Mouse (Mus musculus) left cerebral cortex, adult 18-20 months (tissue): ENCODE measurements around the gene Metap1. TPM values are rescaled to one million over a fixed set of nuclear protein-coding genes. Genes with fewer than 3 reads are reported as not detected.

Source experiments
- DNase-seq, 2 experiments: peaks; one replicate each; pipeline ENCODE4 v3.0.0; 2021 to 2022; ENCODE audit warnings: low spot score in 2 of 2, mixed read lengths in 1 of 2
- long read RNA-seq, 2 experiments: library from polyadenylated mRNA; stranded (forward); transcript quantifications; one replicate each; pipeline ENCODE4 v2.0.0; 2021
- total RNA-seq, 2 experiments: library from RNA; stranded (reverse); gene quantifications; 2 replicates each; pipeline ENCODE4 v1.2.3; 2021

Metap1 gene
- 10 to 100 TPM; 43.7 to 46.0 TPM for total RNA-seq
- long read RNA-seq, experiment 1, transcript Metap1-201 (11 exons, 2,686 nt) = major isoform, 47 of 62 reads
- long read RNA-seq, experiment 1, partial matches to known transcripts = 4 of 62 reads
- long read RNA-seq, experiment 1, other reads (novel, unspliced or antisense) = 11 of 62 reads
- long read RNA-seq, experiment 2, transcript Metap1-201 (11 exons, 2,686 nt) = major isoform, 35 of 58 reads
- long read RNA-seq, experiment 2, partial matches to known transcripts = 4 of 58 reads
- long read RNA-seq, experiment 2, other reads (novel, unspliced or antisense) = 19 of 58 reads

DNA sequence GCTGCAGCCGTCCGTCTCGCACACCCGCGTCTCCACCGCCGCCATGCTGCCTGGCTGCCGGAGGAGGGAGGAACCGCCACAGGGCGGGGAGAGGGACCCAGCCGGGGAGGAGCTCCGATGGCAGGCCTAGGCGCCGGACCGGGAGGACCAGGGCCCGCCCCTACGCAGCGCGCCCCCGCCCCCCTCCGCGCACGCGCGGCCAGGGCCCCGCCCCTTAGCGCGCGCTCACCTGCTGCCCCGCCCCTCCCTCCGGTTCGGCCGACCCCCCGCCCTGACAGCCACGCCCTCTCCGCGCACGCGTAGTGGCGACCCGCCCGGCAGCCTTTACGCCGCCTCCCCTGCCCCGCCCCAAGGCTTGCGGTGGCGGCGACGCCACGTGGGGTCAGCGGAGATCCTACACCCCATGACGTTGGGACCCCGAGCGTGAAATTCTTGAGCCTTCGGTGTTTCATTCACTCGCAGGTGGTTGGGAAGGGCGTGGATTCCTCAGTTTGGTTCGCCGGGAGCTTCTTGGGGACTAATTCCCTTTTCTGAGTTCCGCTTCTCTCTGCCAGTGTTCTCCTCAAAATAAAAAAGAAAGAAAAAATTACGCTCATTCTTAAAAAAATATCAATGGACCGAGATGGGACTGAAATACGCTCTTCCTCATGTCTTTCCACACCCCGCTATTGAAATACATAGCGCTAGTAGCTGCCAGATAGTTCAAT, at the start of gene Metap1:
Metap1 (minus strand) TSS at position 189 of the 707 bp plus-strand sequence.
- peak; percentile 95 to 96 for DNase-seq

DNA sequence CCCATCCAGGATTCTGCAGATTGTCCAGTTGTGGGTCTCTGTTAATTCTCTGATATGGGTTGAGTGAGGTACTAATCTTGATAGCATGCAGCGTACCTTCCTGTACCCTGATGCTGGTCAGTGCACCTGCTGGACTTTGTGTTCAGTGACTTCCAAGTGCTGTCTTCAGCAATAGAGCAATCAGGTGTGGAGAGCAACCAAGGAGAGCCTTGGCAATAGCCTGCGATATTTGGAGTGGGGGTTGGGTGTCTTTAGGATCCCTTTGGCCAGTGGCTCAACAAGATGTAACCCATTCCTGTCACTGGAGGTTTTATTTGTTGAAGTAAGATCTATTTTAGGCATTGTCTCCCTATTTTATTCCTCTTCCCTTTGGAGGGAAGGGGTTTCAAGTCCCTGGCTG, 46.7 kb upstream of the Metap1 start:
- no peak for DNase-seq

DNA sequence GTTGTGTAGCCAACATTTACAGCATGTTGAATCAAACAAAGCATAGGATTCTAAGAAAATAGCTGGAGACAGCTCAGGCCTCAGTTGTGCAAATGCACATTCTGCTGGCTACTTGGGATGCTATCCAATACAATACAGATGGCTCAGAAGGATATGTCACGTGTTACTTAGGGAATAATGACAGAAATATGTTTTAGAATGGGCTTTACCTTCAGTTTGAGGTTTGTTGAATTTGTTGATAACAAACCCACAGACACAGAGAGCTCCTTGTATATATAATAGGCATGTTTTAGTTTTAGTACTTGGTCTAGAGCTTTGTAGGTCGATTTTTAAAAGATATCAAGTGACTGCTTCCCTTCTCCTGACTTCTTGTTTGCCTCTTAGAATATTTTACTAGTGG, 43.4 kb upstream of the Metap1 start:
- DNase-seq = no peak

DNA sequence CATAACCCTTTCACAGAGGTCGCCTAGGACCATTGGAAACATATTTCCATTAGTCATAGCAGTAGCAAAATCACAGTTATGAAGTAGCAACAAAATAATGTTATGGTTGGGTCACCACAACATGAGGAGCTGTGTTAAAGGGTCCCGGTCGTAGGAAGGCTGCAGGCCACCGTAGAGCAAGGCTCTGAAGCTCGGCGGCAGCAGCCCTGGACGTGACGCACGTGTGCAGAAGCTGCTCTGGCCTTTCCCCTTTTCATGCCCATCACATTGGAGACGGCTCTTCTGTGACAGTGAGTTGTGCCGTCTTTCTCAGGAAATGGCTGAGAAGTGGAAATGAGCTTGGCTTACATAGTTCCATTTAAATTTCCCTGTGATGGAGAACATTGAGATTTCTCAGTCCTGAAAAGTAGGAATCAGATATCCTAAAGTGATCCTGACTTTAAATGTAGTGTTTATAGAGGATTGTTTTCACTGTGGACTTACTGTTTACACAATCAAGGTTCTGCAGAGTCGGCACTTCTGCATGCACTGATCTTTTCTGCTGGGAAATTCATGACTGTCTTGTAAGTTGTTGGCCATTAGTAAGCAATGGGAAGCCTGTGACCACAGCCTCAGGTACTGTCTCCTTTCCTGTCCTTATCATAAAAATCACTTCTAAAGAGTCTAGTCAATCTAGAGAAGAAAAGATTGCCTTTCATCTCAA, 42.3 kb upstream of the Metap1 start:
- no peak for DNase-seq

DNA sequence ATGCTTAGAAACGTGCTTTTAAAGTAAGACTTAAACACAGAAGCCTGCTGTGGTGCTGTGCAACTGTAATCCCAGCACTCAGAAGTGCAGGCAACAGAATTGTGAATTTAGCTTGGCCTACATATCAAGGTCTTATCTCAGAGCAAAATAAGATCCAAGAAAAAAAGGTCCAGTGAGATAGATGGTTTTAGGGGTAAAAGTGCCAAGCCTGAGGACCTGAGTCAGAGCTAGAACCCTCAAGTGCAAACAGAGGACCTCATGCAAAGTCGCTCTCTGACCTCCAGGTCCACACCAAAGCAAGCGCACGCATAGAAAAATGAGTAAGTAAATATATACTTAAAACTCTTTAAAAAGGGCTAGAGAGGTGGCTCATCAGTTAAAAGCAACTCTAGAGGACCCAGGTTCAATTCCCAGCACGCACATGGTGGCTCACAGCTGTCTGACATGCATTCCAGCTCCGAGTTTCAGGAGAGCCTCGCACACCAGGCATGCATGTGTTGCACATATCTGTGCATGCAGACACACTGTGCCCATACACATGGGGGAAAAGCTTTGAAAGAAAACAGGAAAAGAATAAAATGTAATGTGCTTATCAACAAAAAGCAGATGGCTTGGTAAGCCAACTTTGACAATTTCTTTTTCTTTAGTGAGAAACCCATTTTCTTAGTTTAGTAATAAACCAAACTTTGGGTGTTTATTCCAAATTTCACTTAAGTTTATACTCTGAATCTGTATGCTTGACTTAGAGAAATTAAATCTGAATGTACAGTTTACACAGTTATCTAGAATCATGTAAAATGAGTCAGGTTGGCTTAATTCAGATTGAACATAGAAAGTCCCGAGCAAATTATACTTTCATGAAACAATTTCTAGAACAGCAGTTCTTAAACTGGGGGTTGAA, 41.5 kb upstream of the Metap1 start:
- DNase-seq = no peak

DNA sequence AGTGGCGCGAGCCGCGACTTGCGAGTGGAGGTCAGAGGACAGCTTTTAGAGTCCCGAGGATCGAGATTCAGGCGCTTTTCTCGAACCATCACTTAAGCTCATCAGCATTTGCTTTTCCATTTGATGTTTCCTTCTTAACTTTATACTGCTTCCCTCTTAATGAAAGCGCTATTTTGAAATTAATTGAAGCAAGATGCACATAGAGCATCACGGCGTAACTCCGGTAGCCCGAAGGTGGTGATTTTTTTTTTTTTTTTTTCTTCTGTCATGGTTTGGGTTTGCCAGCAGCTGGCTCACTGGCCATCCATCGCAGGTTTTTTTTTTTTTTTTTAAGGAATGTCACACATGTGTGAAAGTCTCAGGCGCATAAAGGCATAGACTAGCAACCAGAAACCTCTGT, 39.0 kb upstream of the Metap1 start:
- no peak for DNase-seq

DNA sequence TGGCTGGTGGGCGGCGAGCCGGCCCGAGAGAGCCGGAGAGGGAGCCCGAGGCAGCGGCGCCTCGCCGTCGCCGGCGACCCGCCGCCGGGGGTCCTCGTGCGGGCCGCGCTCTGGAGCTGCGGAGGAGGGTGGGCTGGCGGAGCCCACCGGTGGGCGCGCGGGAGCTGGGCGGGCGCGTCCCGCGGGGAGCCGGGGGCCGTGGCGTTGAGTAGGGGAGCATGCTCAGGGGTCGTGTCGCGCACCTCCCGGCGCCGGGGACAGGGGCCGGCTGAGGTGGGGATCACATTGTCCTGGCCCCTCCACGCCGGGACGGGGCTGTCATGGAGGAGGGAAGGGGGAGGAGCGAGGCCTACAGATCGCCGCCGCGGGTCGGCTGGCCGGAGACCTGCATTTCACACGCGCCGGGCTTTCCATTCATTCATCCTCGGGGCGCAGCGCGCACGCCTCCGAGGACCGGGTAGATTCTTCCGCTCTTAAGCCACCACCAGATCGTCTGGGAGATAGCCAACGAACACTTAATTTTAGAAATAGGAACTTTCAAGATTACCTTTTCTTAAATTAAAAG, 38.4 kb upstream of the Metap1 start:
- DNase-seq = peak; percentile 44 to 51

DNA sequence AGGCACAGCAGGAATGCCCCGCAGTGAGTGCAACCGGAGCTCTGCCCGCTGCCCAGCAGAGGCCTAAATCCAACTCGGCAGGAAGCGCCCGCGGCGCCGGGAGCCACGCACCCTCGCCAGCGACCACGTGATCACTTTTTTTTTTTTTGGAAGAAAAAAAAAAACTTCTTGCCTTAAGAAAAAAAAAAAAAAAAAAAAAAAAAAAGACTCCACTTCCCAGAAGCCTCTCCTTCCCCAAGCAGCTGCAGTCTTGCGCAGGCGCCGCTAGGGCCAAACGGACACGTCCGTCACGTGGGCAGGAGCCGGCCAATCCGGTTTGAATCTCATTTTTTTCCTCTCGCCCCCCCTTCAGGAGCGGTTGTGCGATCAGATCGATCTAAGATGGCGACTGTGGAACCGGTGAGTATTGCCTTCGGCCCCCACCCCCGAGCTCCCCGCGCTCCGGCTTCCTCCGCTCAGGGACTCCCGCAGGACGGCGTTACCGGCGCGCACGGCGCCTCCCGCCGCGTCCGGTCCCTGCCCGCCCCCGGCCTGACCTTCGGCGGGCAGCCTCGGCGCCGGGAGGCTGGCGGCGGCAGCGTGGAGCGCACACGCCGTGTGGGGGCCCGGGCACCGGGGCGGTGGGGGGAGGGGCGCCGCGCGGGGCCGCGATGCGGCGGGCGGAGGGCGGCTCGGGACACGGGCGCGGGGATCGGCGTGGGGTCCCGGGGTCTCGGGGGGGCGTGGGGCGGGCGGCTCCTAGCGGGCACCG, 37.8 kb upstream of the Metap1 start:
- peak; percentile 96 to 97 for DNase-seq

DNA sequence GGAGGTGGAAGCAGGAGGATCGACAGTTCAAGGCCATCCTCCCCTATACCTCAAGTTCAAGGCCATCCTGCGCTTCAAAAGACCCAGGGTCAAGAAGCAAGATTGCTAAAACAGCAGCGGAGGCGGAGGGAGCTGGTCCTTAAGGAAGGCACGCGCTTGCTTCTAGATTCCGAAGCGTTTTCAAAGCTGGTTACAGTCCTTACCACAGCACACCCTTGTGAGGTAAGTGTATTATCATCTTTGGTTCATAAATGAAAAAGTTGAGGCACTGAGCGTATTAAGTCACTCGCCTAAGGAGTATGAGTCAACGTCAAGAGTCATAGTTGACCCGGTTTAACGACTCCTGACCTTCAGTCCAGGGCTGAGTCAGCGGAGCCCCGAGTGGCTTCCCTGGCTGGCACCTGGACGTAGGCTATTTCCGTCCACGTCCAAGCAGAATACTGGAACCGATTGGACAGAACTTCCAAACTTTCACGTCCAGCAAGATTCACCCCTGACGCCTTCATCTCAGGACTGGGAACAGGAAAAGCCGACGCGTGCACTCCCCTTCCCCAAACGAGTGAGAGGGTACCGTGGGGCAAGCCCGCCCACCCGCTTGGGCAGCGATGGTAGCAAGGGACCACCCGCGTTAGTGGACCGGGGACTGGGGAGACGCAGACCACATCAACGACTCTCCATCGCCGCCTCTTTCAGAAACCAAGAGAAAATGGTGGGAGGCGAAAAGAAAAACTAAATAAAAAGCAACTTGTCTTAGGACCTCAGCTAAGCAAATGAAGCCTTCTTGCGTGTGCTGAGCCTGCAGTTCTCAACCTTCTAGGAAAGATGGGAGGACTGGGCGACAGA, 37.0 kb upstream of the Metap1 start, which contains the start of gene Eif4e:
Eif4e (plus strand) TSS at position 107 of the 843 bp plus-strand sequence.
- DNase-seq = peak in 1 of 2 experiments; percentile 12

DNA sequence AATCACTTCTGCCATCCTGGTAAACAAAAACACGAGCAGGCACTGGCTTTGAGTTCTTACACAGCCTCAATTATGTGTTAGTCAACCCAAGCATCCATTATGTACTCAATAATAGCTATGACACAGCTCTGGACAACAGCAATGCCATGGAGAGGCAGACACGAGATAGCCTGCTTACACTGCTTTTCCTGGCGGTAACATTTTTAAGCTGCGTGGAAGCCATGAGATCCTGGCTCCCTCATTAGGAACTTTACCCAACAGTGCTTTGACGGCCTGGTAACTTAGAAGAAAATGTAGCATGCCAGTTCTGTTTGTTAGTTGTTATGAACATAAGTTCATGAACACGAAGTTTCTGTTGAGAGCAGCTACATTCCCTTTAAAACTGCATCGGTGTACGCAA, 36.2 kb upstream of the Metap1 start:
- DNase-seq = no peak

DNA sequence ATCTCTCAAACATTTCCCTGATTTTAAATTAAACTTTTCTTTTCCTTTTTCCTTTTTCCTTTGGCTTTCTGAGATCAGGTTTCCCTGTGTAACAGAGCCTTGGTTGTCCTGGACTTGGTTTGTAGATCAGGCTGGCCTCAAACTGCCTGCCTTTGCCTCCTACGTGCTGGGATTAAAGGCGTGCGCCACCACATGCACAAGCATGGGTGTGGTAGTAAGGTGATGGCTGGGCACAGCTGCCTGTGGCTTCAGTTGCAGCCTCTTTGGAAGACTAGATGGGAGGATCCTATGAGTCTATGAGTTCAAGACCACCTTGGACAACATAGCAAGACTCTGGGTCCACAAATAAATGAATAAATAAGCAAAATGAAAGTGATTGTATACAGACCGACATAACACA, 34.6 kb upstream of the Metap1 start:
- no peak for DNase-seq

DNA sequence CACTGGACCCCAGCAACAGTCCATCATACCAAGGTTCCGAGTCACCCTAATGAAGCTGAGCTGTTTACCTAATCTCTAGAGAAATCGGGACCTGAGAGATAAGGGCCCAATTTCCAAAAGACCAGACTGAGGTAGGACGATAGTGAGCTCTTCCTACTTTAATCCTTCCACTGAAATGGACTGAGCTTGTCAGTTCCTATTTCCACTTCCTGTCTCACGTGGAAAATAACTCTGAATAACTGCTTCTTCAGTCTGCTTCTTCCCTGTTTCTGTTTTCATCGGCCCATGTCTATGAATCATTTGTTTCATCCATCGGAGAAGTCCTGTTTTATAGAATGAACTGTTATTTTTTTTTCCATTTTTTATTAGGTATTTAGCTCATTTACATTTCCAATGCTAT, 29.9 kb upstream of the Metap1 start:
- no peak for DNase-seq

DNA sequence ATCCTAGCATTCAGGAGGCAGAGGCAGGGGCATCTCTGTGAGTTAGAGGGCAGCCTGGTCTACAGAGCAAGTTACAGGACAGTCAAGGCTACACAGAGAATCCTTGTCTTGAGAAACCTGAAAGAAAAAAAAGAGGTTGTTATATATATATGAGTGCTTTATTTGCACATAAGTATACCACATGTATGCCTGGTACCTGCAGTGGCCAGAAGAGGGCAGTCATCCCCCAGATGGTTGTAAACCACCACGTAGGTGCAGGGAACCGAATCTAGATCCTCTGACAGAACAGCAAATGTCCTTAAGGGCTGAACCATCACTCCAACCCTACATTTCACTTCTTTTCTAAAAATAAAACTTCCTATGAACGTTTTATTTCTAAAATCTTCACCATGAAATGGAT, 28.6 kb upstream of the Metap1 start:
- DNase-seq = no peak

DNA sequence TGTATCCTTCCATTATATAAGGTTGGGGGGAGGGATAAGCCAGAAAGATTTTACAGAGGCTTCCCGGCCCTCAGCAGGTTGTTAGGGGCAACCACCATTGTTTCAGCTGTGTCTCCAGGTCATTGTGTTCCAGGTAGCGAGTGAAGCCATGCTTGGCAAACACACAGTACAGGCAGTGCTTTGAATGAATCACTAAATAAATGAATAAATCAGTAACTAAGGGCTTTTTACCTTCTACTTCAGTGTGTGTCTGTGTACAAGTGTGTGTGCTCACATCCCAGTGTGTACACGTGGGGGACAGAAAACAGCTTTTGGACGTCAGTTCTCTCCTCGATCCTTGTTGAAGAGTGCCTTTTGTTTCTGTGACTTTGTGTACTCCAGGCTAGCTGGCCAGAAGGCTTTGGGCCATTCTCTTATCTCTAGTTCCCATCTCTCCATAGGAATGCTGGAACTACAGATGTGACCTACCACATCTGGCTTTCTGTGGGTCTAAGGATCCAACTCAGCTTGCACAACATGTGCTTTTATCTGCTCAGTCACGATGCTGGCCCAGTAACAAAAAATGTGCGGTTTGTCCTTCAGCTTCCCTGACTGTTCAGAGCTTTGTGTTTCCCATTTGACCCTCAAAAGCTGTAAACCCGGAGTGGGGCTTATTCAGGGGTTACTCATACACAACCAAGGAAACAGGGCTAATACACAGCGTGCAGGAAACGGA, 26.5 kb upstream of the Metap1 start:
- no peak for DNase-seq

DNA sequence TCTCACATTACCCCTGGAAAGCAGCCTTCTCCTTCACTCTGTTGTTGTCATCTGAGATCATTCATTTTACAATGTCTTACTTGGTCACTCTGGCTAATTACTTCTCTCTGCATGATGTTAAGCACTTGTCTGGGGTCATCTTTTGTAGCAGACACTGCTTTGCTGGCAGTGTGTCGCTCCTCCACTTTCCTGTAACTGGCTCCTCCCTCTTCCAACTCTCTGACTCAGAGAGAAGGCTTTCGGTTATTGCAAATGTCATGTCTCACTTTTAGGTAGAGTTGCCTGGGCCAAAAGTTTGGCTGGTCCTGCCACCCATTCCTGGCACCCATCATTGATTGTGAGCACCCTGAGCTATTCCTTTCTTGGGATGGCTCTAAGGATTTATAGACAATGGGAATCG, 25.4 kb upstream of the Metap1 start:
- no peak for DNase-seq

DNA sequence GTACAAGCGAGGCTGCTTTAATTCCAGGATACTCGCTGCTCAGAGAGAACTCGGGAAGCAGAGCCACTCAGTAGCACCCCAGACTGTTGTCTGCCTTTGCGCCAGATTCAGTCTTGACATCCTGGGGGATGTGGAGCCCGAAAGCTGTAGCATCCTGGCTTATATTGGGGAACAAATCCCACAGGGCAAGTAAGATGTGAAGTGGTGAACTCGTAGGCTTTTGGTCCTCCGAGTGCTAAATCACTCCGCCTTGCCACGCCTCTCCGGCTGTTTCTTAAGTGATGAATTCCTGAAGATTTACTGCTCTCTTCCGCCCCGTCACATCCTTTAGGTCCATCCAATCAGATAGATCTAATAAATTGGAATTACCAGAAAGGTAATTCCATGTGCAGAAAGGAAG, 23.9 kb upstream of the Metap1 start:
- DNase-seq = no peak

DNA sequence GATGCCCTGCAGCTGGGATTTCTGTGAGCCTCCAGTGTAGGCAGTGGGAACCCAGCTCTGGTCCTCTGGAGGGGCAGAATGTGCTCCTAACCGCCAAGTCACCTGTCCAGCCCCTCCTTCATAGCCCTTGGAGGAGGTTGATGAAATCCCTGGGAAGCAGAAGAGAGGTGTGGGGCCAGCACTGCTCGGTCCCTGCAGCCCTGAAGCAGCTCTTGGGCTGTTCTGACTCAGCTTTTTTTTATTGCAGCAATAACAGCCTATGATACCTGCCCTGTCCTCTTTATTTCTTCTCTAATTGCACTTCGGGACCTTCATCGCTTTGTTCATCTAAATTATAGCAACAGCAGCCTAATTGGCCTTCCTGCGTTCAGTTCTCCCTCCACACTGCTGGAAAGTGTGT, 21.2 kb upstream of the Metap1 start:
- DNase-seq = no peak

DNA sequence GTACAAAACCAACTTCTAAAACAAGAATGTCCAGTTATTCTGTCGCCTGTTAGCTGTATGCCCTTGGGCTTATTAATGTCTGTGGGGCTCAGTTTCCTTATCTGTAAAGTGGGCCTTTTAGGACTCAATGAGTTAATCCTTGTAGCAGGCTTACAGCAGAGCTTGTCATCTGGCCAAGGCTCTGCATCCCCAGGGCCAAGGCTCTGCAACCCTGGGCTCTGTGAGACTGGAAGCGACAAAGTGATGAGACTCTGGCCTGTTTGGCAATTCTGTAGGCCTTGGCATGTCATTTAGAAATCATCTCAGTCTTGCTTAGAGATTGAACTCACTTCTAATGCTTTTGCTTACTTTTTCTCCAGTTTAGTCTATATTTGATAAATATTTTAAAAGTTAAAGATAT, 20.3 kb upstream of the Metap1 start:
- DNase-seq = no peak

DNA sequence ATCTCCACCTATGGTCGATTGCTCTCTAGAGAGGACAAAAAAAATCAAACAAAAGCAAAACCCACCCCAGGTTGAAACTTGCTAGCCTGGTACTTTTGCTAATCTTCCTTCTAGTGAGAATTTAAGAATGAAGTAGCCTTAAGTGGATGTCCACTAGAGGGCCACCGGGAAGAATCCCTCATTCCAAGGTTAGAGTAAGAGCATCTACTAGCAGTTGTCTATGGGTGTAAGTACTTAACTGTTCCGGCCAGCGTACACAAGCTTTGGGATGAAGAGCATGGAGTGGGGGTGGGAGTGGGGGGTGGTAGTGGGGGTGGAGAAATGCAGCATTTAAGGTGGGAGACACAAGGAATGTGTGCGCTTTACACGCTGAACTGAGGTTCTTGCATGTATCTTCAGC, 17.4 kb upstream of the Metap1 start:
- DNase-seq = peak; percentile 37 to 53
